10 mouse cellular contexts compared by ENCODE assay signal in genomic region chr4:15213204-15213861, GRCm38 (mm10).
DNase-seq lines count a peak whose midpoint lies in the region; ATAC-seq lines count a peak whose summit lies in the region.
"Had no signal": no experiment of that assay in that cellular context is flagged by ENCODE, and none has a peak within 500 bp of the region (broad histone marks: within the 10 kb centered on the region; RNA-seq: fewer than 3 reads in every experiment).

No protein-coding gene starts in this region.

- H3K4me1 ChIP-seq in heart, embryonic 11.5 days (ENCODE audit: control insufficient read depth, insufficient read depth, low read length), result peaks cover 6% of the 10 kb centered on the region; the same call in 1 of the 2 replicates
- peaks cover 8% of the 10 kb centered on the region for H3K4me1 ChIP-seq in heart, embryonic 12.5 days (replicated peaks)

- H3K27ac ChIP-seq in heart, embryonic 11.5 days (ENCODE audit: low read depth, low read length), result no peak overlapping the region
- peak overlapping the region; percentile 12; the same call in 1 of the 2 replicates for H3K27ac ChIP-seq in heart, embryonic 12.5 days (ENCODE audit: poor library complexity, severe bottlenecking)

- WGBS in heart, embryonic 11.5 days (ENCODE audit: insufficient replicate concordance), result 58% methylated on average over 3 of the region's 3 CpGs
- WGBS in heart, embryonic 12.5 days, result 56% methylated on average over 3 of the region's 3 CpGs

- H3K9me3 ChIP-seq in heart, embryonic 11.5 days (replicated peaks; ENCODE audit: control insufficient read depth, low read length), result no peaks in the 10 kb centered on the region
- H3K9me3 ChIP-seq in heart, embryonic 12.5 days (replicated peaks), result no peaks in the 10 kb centered on the region

- no peak; the same call in 1 of the 2 replicates for ATAC-seq in heart, embryonic 11.5 days (replicated peaks; ENCODE audit: insufficient number of reproducible peaks, low FRiP score, low TSS enrichment)
- ATAC-seq in heart, embryonic 12.5 days (ENCODE audit: insufficient number of reproducible peaks, low FRiP score), result peak; percentile 59; the same call in 1 of the 2 replicates
- ATAC-seq in activated CD4-positive, CD25-positive, alpha-beta regulatory T cell, adult 4 months, result no peak

- H3K4me2 ChIP-seq in heart, embryonic 11.5 days, result no peak overlapping the region
- no peak overlapping the region for H3K4me2 ChIP-seq in heart, embryonic 12.5 days

- DNase-seq in heart, adult 11 months, result peak; percentile 98
- DNase-seq in kidney, postnatal 4 days, result peak; percentile 17 to 33
- peak; percentile 83 for DNase-seq in skeletal muscle tissue, adult 2 months (ENCODE audit: low read depth, low spot score)
- DNase-seq in adrenal gland, postnatal 25 days, result no peak
- DNase-seq in layer of hippocampus, adult 8-10 months (ENCODE audit: low spot score in 2 of 2), result no peak
- DNase-seq: adrenal gland, postnatal 36 days; spleen, adult 18-20 months had no signal

- H3K9ac ChIP-seq in heart, embryonic 11.5 days (ENCODE audit: low read depth, low read length), result no peak overlapping the region
- H3K9ac ChIP-seq in heart, embryonic 12.5 days, result no peak overlapping the region

- no peaks in the 10 kb centered on the region for H3K36me3 ChIP-seq in heart, embryonic 11.5 days (ENCODE audit: control insufficient read depth, insufficient read depth, low read length)
- no peaks in the 10 kb centered on the region for H3K36me3 ChIP-seq in heart, embryonic 12.5 days

- H3K27me3 ChIP-seq in heart, embryonic 11.5 days (ENCODE audit: control insufficient read depth, insufficient read depth, low read length), result no peaks in the 10 kb centered on the region
- H3K27me3 ChIP-seq in heart, embryonic 12.5 days (replicated peaks), result no peaks in the 10 kb centered on the region

- H3K4me3 ChIP-seq in heart, embryonic 11.5 days (ENCODE audit: low read depth, low read length), result no peak overlapping the region
- H3K4me3 ChIP-seq in heart, embryonic 12.5 days, result no peak overlapping the region

Comparison
In these comparisons a context has a peak if more than half of its experiments do, and no peak if none do; other contexts are left out.
1. DNase-seq: peak in heart, adult 11 months (single experiment), kidney, postnatal 4 days (2 of 2) and skeletal muscle tissue, adult 2 months (single experiment); none in adrenal gland, postnatal 25 days (single experiment) and layer of hippocampus, adult 8-10 months (0 of 2).